Mouse (Mus musculus) left cerebral cortex, postnatal 10 days (tissue): ENCODE results near the gene Gm45062. TPM values are rescaled to one million over a fixed set of nuclear protein-coding genes. Genes with fewer than 3 reads are reported as not detected.
A peak's percentile ranks its signal among the peaks of the same experiment; 100 is the strongest.

ENCODE experiments used
- DNase-seq, 2 experiments: peaks; one replicate each; pipeline ENCODE4 v3.0.0; 2021 to 2022; ENCODE audit warnings: low spot score in 2 of 2, mixed read lengths in 1 of 2; ENCODE audit errors: extremely low spot score in 1 of 2
- intact Hi-C: fragments of 180-260 bp; cut with DNase I; formaldehyde crosslinking; loops from one replicate; pipeline ENCODE4 v1.15.1; 2025
- total RNA-seq, 2 experiments: library from RNA; stranded (reverse); gene quantifications; 2 replicates each; pipeline ENCODE4 v1.2.3; 2021

Gene Gm45062
- total RNA-seq, 2 experiments from 2014 or later = 5.9 to 6.1 TPM

DNA sequence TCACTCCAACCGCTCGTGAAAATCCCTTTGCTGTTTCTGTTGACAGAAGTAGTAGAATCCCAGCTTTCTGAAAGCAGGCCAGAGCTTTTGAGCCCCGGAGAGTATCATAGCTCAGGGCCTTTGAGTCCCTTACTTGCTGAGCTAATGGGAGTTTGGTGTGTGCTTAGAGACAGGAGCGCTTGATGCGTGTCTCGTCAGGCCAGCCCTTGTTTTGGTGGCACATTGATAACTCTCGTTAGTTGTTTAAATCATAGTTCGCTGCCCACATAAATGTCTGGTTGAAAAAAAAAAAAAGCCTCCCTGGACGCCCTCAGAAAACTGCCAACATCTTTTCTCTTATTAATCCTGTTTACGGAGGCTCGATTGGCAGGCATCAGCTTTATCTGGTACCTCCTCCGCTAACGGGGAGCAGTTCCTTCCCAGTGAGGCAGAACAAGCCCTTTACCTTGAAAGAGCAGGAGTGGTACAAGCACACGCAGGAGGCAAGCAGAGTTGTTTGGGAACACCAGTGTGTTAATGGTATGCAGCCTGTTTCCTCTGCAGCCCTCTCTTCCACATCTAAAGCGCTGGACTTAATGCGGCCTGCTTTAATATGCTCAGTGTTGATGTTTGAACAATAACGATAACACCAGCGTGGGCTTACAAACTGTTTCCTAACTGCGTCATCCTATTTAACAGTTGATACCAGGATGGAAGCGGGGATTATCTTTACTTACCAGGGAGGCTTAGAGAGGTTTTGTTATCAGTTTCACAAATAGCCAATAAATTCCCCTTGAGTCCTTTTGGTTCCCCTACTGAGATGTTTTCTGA is 228.0 kb downstream of the Gm45062 start:
- intact Hi-C loops = no loop called here
- DNase-seq = no peak

DNA sequence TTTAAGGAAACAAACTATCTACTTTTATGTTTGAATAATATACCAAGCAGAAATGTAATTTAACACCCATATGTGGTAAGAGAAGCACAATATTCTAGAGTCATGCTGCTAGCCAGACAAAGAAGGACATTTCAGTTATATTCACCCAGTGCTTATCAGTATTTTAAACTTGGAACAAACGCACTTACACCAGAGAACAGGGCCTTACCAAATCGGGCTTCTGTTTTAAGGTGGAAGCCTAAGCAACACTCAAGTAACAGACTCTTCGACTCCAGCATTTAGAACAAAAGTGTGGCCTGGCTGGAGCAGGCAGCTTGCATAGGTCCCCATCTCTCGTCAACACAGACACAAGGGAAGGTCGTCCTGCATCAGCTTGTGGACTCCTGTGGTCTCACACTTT is 229.0 kb downstream of the Gm45062 start:
- no peak for DNase-seq
- intact Hi-C loops = no loop called here

DNA sequence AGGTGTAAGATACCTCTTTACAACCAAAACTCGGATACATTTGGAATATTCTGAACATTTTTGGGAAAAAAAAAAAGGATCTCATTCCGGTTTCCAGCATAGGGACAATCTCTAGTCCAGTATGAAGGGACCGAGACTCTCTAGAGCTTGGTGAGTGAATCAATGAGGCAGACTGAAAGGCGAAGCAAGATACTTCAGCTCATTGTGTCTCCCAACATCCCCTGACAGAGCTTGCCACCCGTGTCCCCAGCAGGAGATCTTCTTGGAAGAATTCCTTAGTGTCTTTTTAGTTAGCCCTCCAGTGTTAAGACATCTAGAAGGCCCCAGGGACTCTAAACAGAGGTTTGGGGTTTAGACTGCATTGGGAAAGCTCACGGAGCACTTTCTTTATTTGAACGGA is 230.0 kb downstream of the Gm45062 start:
- no peak for DNase-seq
- intact Hi-C loops = no loop called here

DNA sequence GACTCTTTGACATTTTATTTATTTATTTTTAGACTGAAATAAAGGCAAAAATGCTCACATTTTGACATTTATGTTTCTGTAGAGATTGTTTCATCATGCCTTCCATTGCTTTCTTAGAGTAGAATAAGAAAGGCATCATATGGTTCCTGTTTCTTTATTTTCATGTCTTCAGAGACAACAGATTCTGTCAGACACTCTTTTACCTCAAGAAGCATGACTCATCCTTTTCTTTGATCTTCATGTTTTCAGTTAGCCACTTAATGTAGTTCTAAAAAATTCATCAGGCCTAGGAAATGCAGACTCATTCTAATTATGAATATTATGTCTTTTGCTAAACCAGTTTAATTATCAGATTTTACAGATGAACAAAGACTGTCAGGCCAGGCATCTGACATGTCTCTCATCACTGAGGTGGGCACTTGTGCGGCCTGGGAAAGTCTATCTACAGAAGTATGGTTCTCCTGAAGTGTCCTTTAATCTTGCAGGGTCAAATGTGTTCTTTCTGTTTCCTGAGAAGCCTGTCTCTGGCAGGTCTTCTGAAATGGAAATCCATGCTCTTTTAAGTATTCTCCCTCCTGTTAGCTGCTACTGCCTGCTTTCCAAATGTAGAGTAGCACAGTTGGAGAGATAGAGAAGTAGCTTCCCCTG is 230.8 kb downstream of the Gm45062 start:
- DNase-seq = no peak
- intact Hi-C loops = no loop called here

DNA sequence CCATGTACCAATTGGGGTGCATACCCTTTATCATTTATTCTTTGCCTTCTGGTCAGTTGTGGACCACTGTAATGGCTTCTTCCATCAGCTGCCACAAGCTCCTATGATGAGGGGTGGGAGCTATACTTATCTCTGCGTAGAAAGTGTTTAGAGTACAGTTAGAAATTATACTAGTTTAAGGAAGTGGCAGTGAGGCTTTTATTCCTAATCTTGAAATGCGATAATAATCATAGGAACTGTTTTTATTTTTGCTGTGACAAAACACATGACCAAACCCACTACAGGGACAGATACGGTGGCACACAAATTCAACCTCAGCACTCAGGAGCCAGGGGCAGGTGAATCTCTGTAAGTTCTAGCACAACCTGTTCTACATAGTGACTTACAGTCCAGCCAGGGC is 233.0 kb downstream of the Gm45062 start:
- intact Hi-C loops = no loop called here
- no peak for DNase-seq

DNA sequence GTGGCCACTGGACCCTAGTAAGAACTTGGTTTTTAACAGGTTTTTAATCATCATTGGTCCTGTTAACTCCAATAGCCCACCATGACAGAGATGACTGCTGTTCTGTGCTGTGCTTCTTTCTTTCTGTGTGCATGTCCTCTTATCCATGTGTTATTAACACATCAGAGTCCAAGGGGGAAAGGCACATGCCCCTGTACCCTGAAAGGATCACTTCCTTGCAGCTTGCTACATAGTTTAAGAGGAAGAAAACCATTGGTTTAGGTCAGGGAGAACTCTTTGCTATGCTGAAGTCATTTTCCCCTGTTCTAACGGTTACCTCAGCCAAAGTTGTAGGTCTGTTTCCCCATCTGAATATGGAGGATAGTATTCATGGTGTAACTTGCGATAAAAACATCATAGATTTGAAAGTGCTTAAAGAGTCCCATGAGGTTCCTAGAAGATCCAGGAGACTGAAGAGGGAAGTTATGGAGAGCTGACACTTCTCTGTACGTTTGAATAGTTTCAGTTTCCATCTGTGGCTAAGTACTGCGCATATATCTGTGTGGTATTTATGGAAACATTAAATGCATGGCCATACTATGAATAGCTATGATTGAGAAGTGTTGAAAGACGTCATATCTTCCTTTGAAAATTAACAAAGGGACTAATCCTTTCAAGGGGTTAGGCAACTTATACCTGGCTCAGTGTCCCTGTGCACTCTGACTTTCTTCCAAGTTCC is 236.0 kb downstream of the Gm45062 start:
- intact Hi-C loops = no loop called here
- DNase-seq = no peak

DNA sequence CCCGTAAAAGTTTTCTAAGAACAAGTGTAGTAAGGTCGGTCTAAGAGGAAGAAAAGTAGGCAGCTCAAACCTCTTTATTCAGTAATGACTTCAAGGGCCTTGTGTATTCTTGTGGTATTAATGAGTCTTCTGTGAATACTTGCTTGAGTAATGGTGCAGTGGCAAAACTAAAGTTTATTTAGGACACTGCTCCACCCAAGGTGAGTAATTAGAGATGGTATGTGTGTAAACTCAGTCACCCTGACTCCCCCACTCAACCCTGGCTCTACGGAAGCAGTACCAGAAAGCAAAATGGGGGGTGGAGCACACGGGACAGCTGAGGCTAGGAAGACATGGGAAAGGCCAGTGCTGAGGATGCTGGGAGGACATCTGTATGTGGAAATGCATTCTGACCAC is 236.6 kb downstream of the Gm45062 start:
- intact Hi-C loops = no loop called here

DNA sequence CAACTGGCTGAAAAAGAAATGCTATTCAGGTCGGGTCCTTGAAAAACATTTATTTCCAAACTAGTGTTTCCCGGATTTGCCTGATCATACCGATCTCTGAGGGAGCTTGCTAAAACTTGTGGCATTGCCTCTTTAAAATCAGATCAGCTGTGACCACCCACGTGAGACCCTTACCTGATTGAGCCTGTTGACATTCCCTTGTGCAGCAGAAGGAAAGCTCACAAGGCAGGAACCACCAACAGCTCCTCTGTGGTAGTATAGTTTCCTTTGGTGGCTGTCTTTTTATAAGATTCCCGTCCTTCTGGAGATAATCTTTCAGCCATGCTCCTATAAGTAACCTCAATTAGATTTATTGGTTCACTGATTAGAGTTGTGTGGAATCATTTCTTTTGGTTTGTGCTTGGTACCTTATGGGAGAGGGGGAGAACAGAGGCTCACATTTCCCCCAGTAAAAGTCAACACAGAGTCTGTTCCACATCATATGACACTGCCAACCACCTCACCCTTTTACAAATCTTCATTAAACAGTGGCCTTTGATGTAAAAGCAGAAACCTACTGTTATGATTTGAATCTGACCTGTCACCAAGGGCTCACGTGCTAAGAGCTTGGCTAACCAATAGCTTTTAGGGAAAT is 238.1 kb downstream of the Gm45062 start:
- no peak for DNase-seq
- intact Hi-C loops = no loop called here

More for the DNA sequence above, 236.6 kb downstream of the Gm45062 start:
- no peak for DNase-seq

DNA sequence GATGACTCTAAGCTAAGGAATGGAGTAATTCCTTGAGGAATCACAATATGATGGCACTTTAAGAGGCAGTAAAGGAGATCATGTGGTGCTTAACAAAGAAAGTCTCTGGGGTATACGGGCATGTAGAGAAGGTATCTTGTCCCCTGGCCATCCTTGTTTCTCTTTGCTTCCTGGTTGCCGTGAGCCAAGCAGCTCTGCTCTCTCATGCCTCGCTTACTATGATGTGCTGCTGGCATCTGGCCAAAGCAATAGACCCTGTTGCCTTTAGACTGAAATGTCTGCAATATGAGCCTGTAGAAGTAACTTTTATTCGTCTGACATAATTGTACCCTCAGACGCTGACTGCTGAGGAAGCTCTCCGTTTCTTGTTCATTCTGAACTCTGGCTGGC is 238.6 kb downstream of the Gm45062 start:
- no peak for DNase-seq
- intact Hi-C loops = no loop called here

DNA sequence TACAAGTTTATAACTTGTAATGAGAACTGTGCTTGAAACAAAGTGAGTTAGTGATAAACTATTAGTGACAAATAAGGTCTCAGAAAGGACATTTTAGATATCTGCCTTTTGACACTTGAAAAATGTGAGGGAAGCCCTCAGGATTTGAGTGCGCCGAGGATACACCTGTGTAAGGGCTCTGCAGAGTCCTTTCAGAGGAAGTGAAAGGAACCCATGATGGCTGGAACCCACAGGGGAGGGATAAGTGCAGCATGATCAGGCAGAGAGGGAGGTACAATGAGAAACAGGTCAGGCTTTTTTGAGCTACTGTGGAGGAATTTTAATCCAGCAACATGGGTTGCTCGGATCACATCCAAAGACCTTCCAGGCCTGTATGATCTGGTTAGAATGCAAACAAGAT is 239.7 kb downstream of the Gm45062 start:
- no peak for DNase-seq
- intact Hi-C loops = no loop called here

DNA sequence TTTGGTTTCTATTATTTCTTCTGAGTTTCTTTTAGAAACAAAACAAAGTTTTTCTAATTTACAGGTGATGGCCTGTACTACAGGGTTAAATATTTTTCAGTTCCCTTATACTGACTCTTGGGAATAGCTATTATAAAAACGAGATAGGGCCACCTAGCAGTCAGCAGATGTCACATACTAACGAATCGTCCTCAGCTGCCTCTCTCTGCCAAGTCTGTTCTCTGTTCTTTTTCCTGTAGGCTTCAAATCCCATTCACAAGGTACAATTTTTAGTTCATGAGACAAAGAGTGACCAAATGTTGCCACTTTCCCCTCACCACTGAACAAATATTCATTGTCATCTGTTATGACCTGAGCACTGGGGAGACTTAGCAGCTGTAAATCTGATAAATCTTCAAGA is 244.7 kb downstream of the Gm45062 start:
- DNase-seq = no peak
- intact Hi-C loops = no loop called here

DNA sequence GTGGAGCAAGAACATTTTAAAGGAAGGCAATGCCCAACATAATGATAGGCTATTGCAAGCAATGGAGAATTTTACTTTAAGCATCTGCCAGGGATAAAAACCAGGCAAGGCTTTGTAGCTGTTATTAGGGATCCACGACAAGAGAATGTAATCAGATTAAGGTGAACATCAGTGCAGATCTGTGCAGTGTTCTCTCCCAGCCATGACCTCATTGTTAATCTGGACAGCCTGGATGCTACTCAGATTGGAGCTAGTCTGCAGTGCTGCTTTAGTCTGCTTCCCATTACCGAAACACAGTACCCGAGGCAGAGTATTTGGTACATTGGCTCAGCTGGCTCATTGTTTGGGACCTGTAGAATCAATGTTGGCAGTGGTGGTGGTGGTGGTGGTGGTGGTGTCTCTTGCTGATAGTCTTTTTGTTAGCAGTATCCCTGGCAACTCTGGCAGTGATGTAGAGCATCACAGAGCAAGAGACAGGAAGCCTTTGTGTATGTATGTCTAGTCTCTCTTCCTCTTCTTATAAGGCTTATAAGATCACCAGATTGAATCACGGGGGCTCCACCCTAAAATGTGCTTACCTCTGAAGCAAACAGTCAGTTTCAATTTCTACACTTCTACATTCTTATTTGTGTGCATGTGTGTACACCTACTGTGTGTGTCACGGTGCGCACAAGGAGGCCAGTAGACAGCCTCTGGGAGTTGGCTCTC is 245.4 kb downstream of the Gm45062 start:
- intact Hi-C loops = no loop called here
- no peak for DNase-seq

DNA sequence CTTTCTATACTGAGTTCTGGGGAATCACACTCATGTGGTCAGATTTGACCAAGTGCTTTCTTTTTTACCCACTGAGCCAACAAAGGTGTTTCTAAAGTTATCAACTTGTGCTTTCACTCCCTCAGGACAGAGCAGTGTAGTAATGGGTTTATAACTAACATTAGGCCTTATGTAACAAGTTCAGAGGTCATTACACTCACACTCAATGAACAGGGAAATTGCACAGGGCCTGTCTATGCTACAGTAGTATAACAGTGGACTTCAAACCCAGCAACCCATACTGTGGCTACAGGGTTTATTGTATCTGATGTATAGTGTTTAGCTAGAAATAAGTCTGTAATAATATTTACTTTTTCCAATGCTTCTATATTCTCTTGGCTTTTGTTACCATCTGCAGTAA is 247.4 kb downstream of the Gm45062 start:
- DNase-seq = no peak
- intact Hi-C loops = no loop called here

DNA sequence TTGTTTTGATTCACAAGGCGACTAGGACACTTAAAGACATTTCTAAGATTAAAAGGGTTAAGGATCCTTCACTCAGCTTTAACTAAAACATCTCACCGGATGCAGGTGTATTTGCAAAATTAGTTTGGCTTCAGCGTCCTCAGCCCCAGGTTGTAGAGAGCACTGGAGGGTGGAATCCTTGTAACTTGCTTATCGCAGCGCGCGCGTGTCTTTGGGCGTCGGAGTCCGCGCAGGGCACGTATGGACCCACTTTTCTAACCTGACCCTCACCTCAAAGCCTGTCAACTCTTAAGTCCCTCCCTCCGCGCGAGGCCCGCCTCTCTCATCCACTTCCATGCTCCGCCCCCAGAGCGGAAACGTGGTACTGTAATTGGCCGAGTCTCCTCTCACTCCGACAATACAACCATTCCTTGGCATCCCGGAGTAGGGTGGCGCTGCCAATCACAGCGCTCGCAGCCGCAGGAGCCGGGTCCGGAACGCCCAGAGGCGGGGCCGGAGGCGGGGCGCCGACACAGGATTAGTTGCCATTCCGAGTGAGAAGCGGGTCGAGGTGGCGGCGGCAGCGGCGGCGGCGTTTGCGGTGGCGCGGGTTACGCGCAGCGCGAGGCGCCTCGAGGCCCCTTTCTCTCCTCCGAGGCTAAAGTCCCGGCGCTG is 249.8 kb downstream of the Gm45062 start:
- intact Hi-C loops = no loop called here
- peak; percentile 99 for DNase-seq

DNA sequence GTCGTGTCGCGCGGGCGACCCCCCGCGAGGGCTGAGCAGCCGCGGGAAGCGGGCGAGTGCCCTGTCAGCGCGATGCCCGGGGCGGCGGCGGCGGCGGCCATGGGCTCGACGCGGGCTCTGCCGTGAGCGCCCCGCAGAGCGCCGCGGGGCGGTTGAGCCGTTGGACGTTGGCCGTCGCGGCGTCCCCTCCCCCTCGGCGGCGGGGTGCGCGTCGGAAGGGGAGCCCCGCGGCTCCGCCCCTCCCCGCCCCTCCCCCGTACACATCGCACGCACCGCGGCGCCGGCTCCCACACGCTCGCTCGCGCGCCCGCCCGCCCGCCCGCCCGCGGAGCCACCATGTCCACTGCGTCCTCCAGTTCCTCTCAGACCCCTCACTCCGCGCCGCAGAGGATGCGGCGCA is 250.3 kb downstream of the Gm45062 start, which contains the start of gene Glcci1:
Gene Glcci1 (plus strand): TSS at position 50 of the 400 bp plus-strand sequence.
- intact Hi-C loops = no loop called here
- peak; percentile 41 to 91 for DNase-seq

DNA sequence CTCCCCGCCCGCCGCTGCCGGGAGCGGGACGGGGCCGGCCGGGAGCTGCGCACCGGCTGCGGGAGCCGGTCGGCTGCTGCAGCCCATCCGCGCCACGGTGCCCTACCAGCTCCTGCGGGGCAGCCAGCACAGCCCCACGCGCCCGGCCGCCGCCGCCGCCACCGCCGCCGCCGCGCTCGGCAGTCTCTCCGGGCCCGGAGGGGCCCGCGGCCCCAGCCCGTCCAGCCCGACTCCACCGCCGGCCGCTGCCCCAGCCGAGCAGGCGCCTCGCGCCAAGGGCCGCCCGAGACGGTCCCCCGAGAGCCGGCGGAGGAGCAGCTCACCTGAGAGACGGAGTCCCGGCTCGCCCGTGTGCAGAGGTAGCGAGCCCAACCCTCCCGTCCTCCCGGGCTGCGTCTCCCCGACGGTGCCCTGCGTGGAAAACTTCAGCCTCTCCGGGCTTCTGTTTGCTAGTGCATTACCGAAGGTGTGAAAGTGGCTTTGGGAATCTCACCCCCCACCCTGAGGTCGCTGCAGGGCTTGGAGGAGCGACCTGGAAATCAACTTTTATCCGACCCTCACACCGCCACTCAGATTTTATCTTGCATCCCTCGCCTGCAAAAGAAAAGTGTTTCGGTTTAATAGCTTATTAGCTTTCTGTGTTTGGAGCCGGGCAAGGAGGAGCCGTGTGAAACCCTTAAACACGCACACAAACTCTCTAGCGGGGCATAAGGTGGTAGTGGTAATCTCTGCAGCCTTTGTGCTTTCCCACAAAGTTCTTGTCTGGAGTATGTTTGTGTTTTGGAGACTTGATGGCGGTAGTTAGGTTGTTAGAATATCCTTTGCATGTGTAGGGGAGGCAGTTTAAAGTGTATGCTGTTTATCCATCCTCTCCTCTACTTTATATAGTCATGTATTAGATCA is 251.0 kb downstream of the Gm45062 start:
- intact Hi-C loops = loop anchor here (5.0 to 10.0 kb wide), 3 partner anchors 223 to 325 kb away; no protein-coding TSS in a partner anchor
- DNase-seq = peak in 1 of 2 experiments; percentile 60

DNA sequence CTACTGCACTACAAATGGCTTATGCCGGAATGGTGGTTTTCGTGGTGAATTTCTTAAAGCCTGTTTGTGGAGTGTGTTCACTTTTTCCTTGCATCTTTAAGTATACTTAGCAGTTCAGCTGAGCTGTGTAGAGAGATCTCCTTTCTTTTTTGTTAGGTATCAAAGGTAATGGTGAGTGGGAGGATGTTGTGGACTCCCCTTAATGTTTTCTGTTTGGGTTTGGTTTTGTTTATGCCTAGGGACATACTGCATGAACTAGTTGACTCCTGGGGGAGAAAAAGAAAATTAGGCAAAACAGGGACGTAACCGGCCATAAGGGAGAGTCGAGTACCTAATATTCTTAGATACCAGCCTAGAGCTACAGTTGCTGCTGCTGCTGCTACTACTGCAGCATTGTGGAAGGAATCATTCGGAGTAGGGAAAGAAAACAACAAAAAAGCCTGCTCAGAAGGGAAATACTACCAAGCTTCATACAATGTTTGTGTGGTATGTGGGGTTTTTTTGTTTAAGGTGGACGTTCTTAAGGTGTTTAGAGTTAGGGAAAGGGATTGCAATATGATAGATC is 251.7 kb downstream of the Gm45062 start:
- DNase-seq = no peak
- intact Hi-C loops = loop anchor here (5.0 to 10.0 kb wide), 3 partner anchors 224 to 324 kb away; no protein-coding TSS in a partner anchor
